Comparison of ENCODE assay signal across 17 mouse cellular contexts in genomic region chr17:48500846-48501445, GRCm38 (mm10). TPM values are rescaled to one million over a fixed set of nuclear protein-coding genes. Genes with fewer than 3 reads are reported as not detected.
DNase-seq lines count a peak whose midpoint lies in the region; ATAC-seq and TF ChIP-seq lines count a peak whose summit lies in the region.
"Had no signal": no experiment of that assay in that cellular context is flagged by ENCODE, and none has a peak within 500 bp of the region (broad histone marks: within the 10 kb centered on the region; RNA-seq: fewer than 3 reads in every experiment).

No protein-coding gene starts in this region.

- no peak overlapping the region for H3K4me3 ChIP-seq in heart, adult 2 months
- no peak overlapping the region for H3K4me3 ChIP-seq in intestine, embryonic 16.5 days (ENCODE audit: low read length)
- no peak overlapping the region for H3K4me3 ChIP-seq in layer of hippocampus, adult 2 months
- H3K4me3 ChIP-seq: forebrain, embryonic 15.5 days; liver, embryonic 13.5 days had no signal

- peaks cover 4% of the 10 kb centered on the region; the same call in 1 of the 2 replicates for H3K4me1 ChIP-seq in heart, adult 2 months (ENCODE audit: control insufficient read depth, insufficient read depth, low read length)
- 0 out of 2 replicates have a peak, but pooled peaks cover 5% of the 10 kb centered on the region for H3K4me1 ChIP-seq in intestine, embryonic 16.5 days (ENCODE audit: control insufficient read depth, insufficient read depth, low read length)
- H3K4me1 ChIP-seq: liver, embryonic 13.5 days had no signal

- H3K27ac ChIP-seq in heart, adult 2 months: no peak overlapping the region
- H3K27ac ChIP-seq in intestine, embryonic 16.5 days (ENCODE audit: low read length): no peak overlapping the region
- H3K27ac ChIP-seq in layer of hippocampus, adult 2 months: no peak overlapping the region
- H3K27ac ChIP-seq: forebrain, embryonic 15.5 days; liver, embryonic 13.5 days had no signal

- no peaks in the 10 kb centered on the region for H3K9me3 ChIP-seq in intestine, embryonic 16.5 days (ENCODE audit: control insufficient read depth, low read length)
- H3K9me3 ChIP-seq: forebrain, embryonic 15.5 days; liver, embryonic 13.5 days had no signal

- no peak for TF ChIP-seq POLR2A in heart, adult 2 months (IDR thresholded peaks at IDR 0.05; ENCODE audit: insufficient read depth, low read depth, low read length)

- peak; percentile 84 for ATAC-seq in intestine, embryonic 16.5 days
- ATAC-seq: forebrain, embryonic 15.5 days had no signal

- intact Hi-C loops in heart, adult 2 months (cut with DNase I): loop anchor here (2.0 kb wide), 1 partner anchor 26 kb away; no protein-coding TSS in a partner anchor
- intact Hi-C loops in heart, postnatal 25 days (cut with DNase I): no loop called here

- no peak overlapping the region for H3K9ac ChIP-seq in heart, adult 2 months (ENCODE audit: low read depth, low read length)
- H3K9ac ChIP-seq in intestine, embryonic 16.5 days (ENCODE audit: low read depth, low read length): no peak overlapping the region
- H3K9ac ChIP-seq: forebrain, embryonic 15.5 days; liver, embryonic 13.5 days had no signal

- peak; percentile 40 to 63 for DNase-seq in heart, adult 2 months
- DNase-seq in heart, postnatal 25 days (ENCODE audit: low spot score): no peak
- DNase-seq in ES-CJ7 (ENCODE audit: low read depth, low spot score) (peak; percentile 48), R1 (ENCODE audit: low read depth, low spot score) (peak; percentile 30)
- no peak for DNase-seq in spleen, postnatal 4 days (ENCODE audit: low spot score in 2 of 2)
- DNase-seq in layer of hippocampus, adult 2 months (ENCODE audit: low spot score in 2 of 2): no peak
- DNase-seq: gastrocnemius, postnatal 25 days; layer of hippocampus, postnatal 36 days; left cerebral cortex, postnatal 4 days; liver, embryonic 13.5 days; lung, postnatal 10 days; right cerebral cortex, postnatal 25 days; thymus, adult 2 months had no signal

- H3K27me3 ChIP-seq in heart, adult 2 months (ENCODE audit: control insufficient read depth, insufficient read depth, low read length): no peaks in the 10 kb centered on the region
- no peaks in the 10 kb centered on the region for H3K27me3 ChIP-seq in intestine, embryonic 16.5 days (replicated peaks; ENCODE audit: control insufficient read depth, insufficient read depth, low read length)
- H3K27me3 ChIP-seq: forebrain, embryonic 15.5 days; liver, embryonic 13.5 days had no signal

- H3K79me2 ChIP-seq in heart, adult 2 months (replicated peaks; ENCODE audit: control insufficient read depth, insufficient read depth, low read length): no peaks in the 10 kb centered on the region

- H3K4me2 ChIP-seq in intestine, embryonic 16.5 days (ENCODE audit: low read depth, low read length): no peak overlapping the region
- H3K4me2 ChIP-seq: forebrain, embryonic 15.5 days; liver, embryonic 13.5 days had no signal

- WGBS in heart, adult 2 months: 58% methylated on average over 7 of the region's 7 CpGs
- WGBS in intestine, embryonic 16.5 days: 72% methylated on average over 7 of the region's 7 CpGs

- no peak for TF ChIP-seq CTCF in heart, adult 2 months (IDR thresholded peaks at IDR 0.05)
- no peak for TF ChIP-seq CTCF in layer of hippocampus, adult 2 months (conservative IDR thresholded peaks at IDR 0.05)

- H3K36me3 ChIP-seq in heart, adult 2 months (ENCODE audit: control insufficient read depth, insufficient read depth, low read length): no peaks in the 10 kb centered on the region
- H3K36me3 ChIP-seq in intestine, embryonic 16.5 days (ENCODE audit: control insufficient read depth, insufficient read depth, low read length): no peaks in the 10 kb centered on the region
- H3K36me3 ChIP-seq: forebrain, embryonic 15.5 days; liver, embryonic 13.5 days had no signal

- TF ChIP-seq EP300 in heart, adult 2 months (IDR thresholded peaks at IDR 0.05; ENCODE audit: insufficient read depth, low read depth, low read length): 0 out of 2 replicates have a peak, but pooled peaks have one; percentile 37

RNA-seq across cellular contexts. Expression of gene Unc5cl, which starts 46.2 kb away (rescaled TPM):
- total RNA-seq in heart, adult 2 months (2021): under 1 TPM; 0.23 to 0.27 TPM
- polyA plus RNA-seq in heart, adult 2 months (2012; rRNA removed): 0.21 TPM in 1 of 2 replicates, not detected in the other
- total RNA-seq in heart, postnatal 25 days (2021): under 1 TPM; 0.14 to 0.16 TPM
- 47.2 and 49.3 TPM in 2 replicates for polyA plus RNA-seq in intestine, embryonic 16.5 days (2015; fragmentation: Nextera tagmentation; extraction: Ambion mirVana)
- under 1 TPM; 0.37 to 0.92 TPM for total RNA-seq in layer of hippocampus, adult 2 months (2021)
- total RNA-seq: gastrocnemius, postnatal 25 days had no signal

RNA-seq across cellular contexts. Expression of gene Tspo2, which starts 49.6 kb away (rescaled TPM):
- 1 to 10 TPM in 1 of 2 experiments, not detected in 1; 1.9 TPM for total RNA-seq in heart, adult 2 months (2021)
- 0.82 and 5.4 TPM in 2 replicates for polyA plus RNA-seq in heart, adult 2 months (2012; rRNA removed)
- total RNA-seq in heart, postnatal 25 days (2021): 1 to 10 TPM in 1 of 2 experiments, under 1 TPM in 1; 0.91 to 1.2 TPM
- polyA plus RNA-seq in intestine, embryonic 16.5 days (2015; fragmentation: Nextera tagmentation; extraction: Ambion mirVana): 4.5 and 4.7 TPM in 2 replicates
- not detected for total RNA-seq in layer of hippocampus, adult 2 months (2021)
- total RNA-seq: adrenal gland, adult 18-20 months; CH12.LX; gastrocnemius, postnatal 25 days; layer of hippocampus, postnatal 36 days had no signal

Comparison
In these comparisons a context has a peak if more than half of its experiments do, and no peak if none do; other contexts are left out.
1. DNase-seq: peak in heart, adult 2 months (2 of 2), ES-CJ7 (single experiment) and R1 (single experiment); none in heart, postnatal 25 days (single experiment), spleen, postnatal 4 days (0 of 2) and layer of hippocampus, adult 2 months (0 of 2).